Mouse (Mus musculus): Measurements from ENCODE around the gene Nkiras2. TPM values are rescaled to one million over a fixed set of nuclear protein-coding genes. Genes with fewer than 3 reads are reported as not detected.
A peak's percentile ranks its signal among the peaks of the same experiment; 100 is the strongest.
"Not testable (repeated sequence)": the region's sequence is repeated elsewhere in the genome, so short reads cannot be mapped to it uniquely, and the experiment has no call there.

Gene Nkiras2
- total RNA-seq, 4 experiments from 2014 or later: 49.3 to 59.3 (median 55.2) TPM

GRCm38 (mm10) chr11:100598074-100598473 is 21.0 kb upstream of the Nkiras2 start:
- no peak for DNase-seq (ENCODE audit: low spot score)

GRCm38 (mm10) chr11:100601372-100601771 is 17.7 kb upstream of the Nkiras2 start:
- no peak for DNase-seq (ENCODE audit: low spot score)

- DNase-seq (ENCODE audit: low spot score): no peak
Observed at GRCm38 (mm10) chr11:100603155-100603554, 15.9 kb upstream of the Nkiras2 start.

- DNase-seq (ENCODE audit: low spot score): no peak
Observed at GRCm38 (mm10) chr11:100603813-100604212, 15.2 kb upstream of the Nkiras2 start.

GRCm38 (mm10) chr11:100604321-100605005 is 14.6 kb upstream of the Nkiras2 start:
- no peak for DNase-seq (ENCODE audit: low spot score)

GRCm38 (mm10) chr11:100605451-100605850 is 13.6 kb upstream of the Nkiras2 start:
- DNase-seq (ENCODE audit: low spot score): no peak

GRCm38 (mm10) chr11:100607121-100607520 is 11.9 kb upstream of the Nkiras2 start:
- no peak for DNase-seq (ENCODE audit: low spot score)

- DNase-seq (ENCODE audit: low spot score): no peak
Observed at GRCm38 (mm10) chr11:100608796-100609195, 10.2 kb upstream of the Nkiras2 start.

- no peak for DNase-seq (ENCODE audit: low spot score)
Observed at GRCm38 (mm10) chr11:100609355-100609996, 9.6 kb upstream of the Nkiras2 start.

GRCm38 (mm10) chr11:100609997-100610680 is 8.9 kb upstream of the Nkiras2 start:
- peak; percentile 49 for DNase-seq (ENCODE audit: low spot score)

GRCm38 (mm10) chr11:100611627-100612026 is 7.4 kb upstream of the Nkiras2 start:
- no peak for DNase-seq (ENCODE audit: low spot score)

GRCm38 (mm10) chr11:100613241-100613640 is 5.8 kb upstream of the Nkiras2 start:
- no peak for DNase-seq (ENCODE audit: low spot score)

- no peak for DNase-seq (ENCODE audit: low spot score)
Observed at GRCm38 (mm10) chr11:100616332-100616731, 2.7 kb upstream of the Nkiras2 start.

- not testable (repeated sequence) for DNase-seq (ENCODE audit: low spot score)
Observed at GRCm38 (mm10) chr11:100616836-100617235, 2.2 kb upstream of the Nkiras2 start.

GRCm38 (mm10) chr11:100617480-100617879 is 1.6 kb upstream of the Nkiras2 start:
- no peak for DNase-seq (ENCODE audit: low spot score)

- peak; percentile 94 for DNase-seq (ENCODE audit: low spot score)
Observed at GRCm38 (mm10) chr11:100619485-100619975, 486 bp downstream of the Nkiras2 start.

- DNase-seq (ENCODE audit: low spot score): no peak
Observed at GRCm38 (mm10) chr11:100619982-100620381, 938 bp downstream of the Nkiras2 start, which contains the start of gene Dnajc7. Dnajc7 (minus strand) TSS chr11:100620168.

- DNase-seq (ENCODE audit: low spot score): peak; percentile 96
Observed at GRCm38 (mm10) chr11:100622714-100623113, 3.7 kb downstream of the Nkiras2 start.

- DNase-seq (ENCODE audit: low spot score): no peak
Observed at GRCm38 (mm10) chr11:100623867-100624266, 4.8 kb downstream of the Nkiras2 start.

- no peak for DNase-seq (ENCODE audit: low spot score)
Observed at GRCm38 (mm10) chr11:100625754-100626700, 7.0 kb downstream of the Nkiras2 start.

GRCm38 (mm10) chr11:100626701-100627195 is 7.7 kb downstream of the Nkiras2 start:
- DNase-seq (ENCODE audit: low spot score): peak; percentile 60

Data from heart, adult 8-10 months (tissue).